Mouse (Mus musculus) megakaryocyte, embryonic 14.5 days (primary cell): ENCODE data around the gene F8. TPM values are rescaled to one million over a fixed set of nuclear protein-coding genes. Genes with fewer than 3 reads are reported as not detected.
"Not testable (repeated sequence)": the region's sequence is repeated elsewhere in the genome, so short reads cannot be mapped to it uniquely, and the experiment has no call there.

ENCODE experiments used
- H3K27me3 ChIP-seq: replicated peaks from 2 replicates; pipeline ENCODE3; 2012; ENCODE audit warnings: inconsistent platforms
- H3K36me3 ChIP-seq: replicated peaks from 2 replicates; pipeline ENCODE3; 2012; ENCODE audit warnings: low read length, inconsistent platforms, mixed read lengths
- H3K4me1 ChIP-seq: 2 replicates; pipeline ENCODE4 v1.6.1; 2012; ENCODE audit warnings: inconsistent platforms
- H3K4me3 ChIP-seq: replicated peaks from 2 replicates; pipeline ENCODE3; 2012; ENCODE audit warnings: moderate library complexity, mild to moderate bottlenecking, inconsistent platforms
- H3K9me3 ChIP-seq: 2 replicates; pipeline ENCODE4 v1.6.1; 2012; ENCODE audit warnings: inconsistent platforms
- FLI1 ChIP-seq: IDR thresholded peaks from 2 replicates; pipeline ENCODE4 v1.6.1; 2012; ENCODE audit warnings: low read length, inconsistent platforms, mixed read lengths
- GATA1 ChIP-seq: IDR thresholded peaks from 3 replicates; pipeline ENCODE4 v1.6.1; 2012; ENCODE audit warnings: mixed read lengths, low read length, inconsistent platforms, borderline replicate concordance
- polyA plus RNA-seq: library from polyadenylated mRNA; stranded (reverse); fragments of >175 nt; gene quantifications from 2 replicates; pipeline ENCODE4 v1.2.3, GENCODE M21; 2012; ENCODE audit warnings: low replicate concordance; ENCODE audit not compliant: insufficient read depth

F8 gene
- polyA plus RNA-seq, 1 experiment, result not detected

GRCm38 (mm10) chrX:75372666-75373425, 9.6 kb downstream of the F8 start:
- TF ChIP-seq GATA1 (no peak), FLI1 (no peak)
- H3K4me3 ChIP-seq, result no peak overlapping the region
- H3K9me3 ChIP-seq, result no peaks in the 10 kb centered on the region
- H3K4me1 ChIP-seq, result peaks cover 5% of the 10 kb centered on the region; the same call in 1 of the 2 replicates
- H3K27me3 ChIP-seq, result peaks cover 2% of the 10 kb centered on the region
- no peaks in the 10 kb centered on the region for H3K36me3 ChIP-seq

- Histone ChIP-seq H3K4me1 (no peaks in the 10 kb centered on the region; the same call in 1 of the 2 replicates), H3K27me3 (peaks cover 2% of the 10 kb centered on the region), H3K36me3 (no peaks in the 10 kb centered on the region), H3K4me3 (no peak overlapping the region), H3K9me3 (no peaks in the 10 kb centered on the region)
- TF ChIP-seq FLI1 (no peak), GATA1 (no peak)
Measured at GRCm38 (mm10) chrX:75370197-75370596, 12.2 kb downstream of the F8 start.

- TF ChIP-seq GATA1 (no peak), FLI1 (no peak)
- no peaks in the 10 kb centered on the region for H3K36me3 ChIP-seq
Measured at GRCm38 (mm10) chrX:75323556-75323955, 58.9 kb downstream of the F8 start.

GRCm38 (mm10) chrX:75271676-75272075, 110.7 kb downstream of the F8 start:
- H3K4me1 ChIP-seq, result no peaks in the 10 kb centered on the region
- TF ChIP-seq FLI1 (no peak), GATA1 (no peak)
- H3K36me3 ChIP-seq, result no peaks in the 10 kb centered on the region
- H3K4me3 ChIP-seq, result no peak overlapping the region
- no peaks in the 10 kb centered on the region for H3K9me3 ChIP-seq
- peaks cover 5% of the 10 kb centered on the region for H3K27me3 ChIP-seq

More at GRCm38 (mm10) chrX:75323556-75323955, 58.9 kb downstream of the F8 start:
- Histone ChIP-seq H3K27me3 (no peaks in the 10 kb centered on the region), H3K4me3 (no peak overlapping the region), H3K4me1 (no peaks in the 10 kb centered on the region), H3K9me3 (no peaks in the 10 kb centered on the region)

- H3K4me3 ChIP-seq, H3K9me3 ChIP-seq, H3K4me1 ChIP-seq, H3K36me3 ChIP-seq: not testable (repeated sequence)
- peaks cover 12% of the 10 kb centered on the region for H3K27me3 ChIP-seq
Measured at GRCm38 (mm10) chrX:75233603-75234376, 148.6 kb downstream of the F8 start.

- Histone ChIP-seq H3K27me3 (peaks cover 12% of the 10 kb centered on the region), H3K9me3 (no peaks in the 10 kb centered on the region), H3K36me3 (no peaks in the 10 kb centered on the region), H3K4me1 (no peaks in the 10 kb centered on the region), H3K4me3 (no peak overlapping the region)
- TF ChIP-seq FLI1, result no peak
- TF ChIP-seq GATA1, result no peak
Measured at GRCm38 (mm10) chrX:75231456-75231855, 151.0 kb downstream of the F8 start.

- Histone ChIP-seq H3K9me3 (no peaks in the 10 kb centered on the region), H3K4me1 (0 out of 2 replicates have a peak, but pooled peaks cover 3% of the 10 kb centered on the region), H3K4me3 (no peak within 1 kb of the TSS), H3K36me3 (no peaks in the 10 kb centered on the region), H3K27me3 (peaks cover 3% of the 10 kb centered on the region)
- TF ChIP-seq GATA1, result no peak
- TF ChIP-seq FLI1, result no peak
Measured at GRCm38 (mm10) chrX:75163670-75164069, 218.7 kb downstream of the F8 start, which contains the start of gene Smim9. Gene Smim9, minus strand, starts transcription at chrX:75163770.

GRCm38 (mm10) chrX:75155576-75156243, 226.7 kb downstream of the F8 start:
- no peak for TF ChIP-seq FLI1
- no peak for TF ChIP-seq GATA1
- peak overlapping the region; percentile 84 for H3K4me3 ChIP-seq

GRCm38 (mm10) chrX:75152249-75152648, 230.2 kb downstream of the F8 start:
- Histone ChIP-seq H3K4me3 (no peak overlapping the region), H3K36me3 (no peaks in the 10 kb centered on the region), H3K4me1 (no peaks in the 10 kb centered on the region), H3K27me3 (peaks cover 3% of the 10 kb centered on the region), H3K9me3 (no peaks in the 10 kb centered on the region)
- TF ChIP-seq GATA1 (no peak), FLI1 (no peak)

More at GRCm38 (mm10) chrX:75155576-75156243, 226.7 kb downstream of the F8 start:
- peaks cover 1% of the 10 kb centered on the region for H3K27me3 ChIP-seq
- no peaks in the 10 kb centered on the region for H3K9me3 ChIP-seq
- no peaks in the 10 kb centered on the region for H3K36me3 ChIP-seq
- H3K4me1 ChIP-seq, result no peaks in the 10 kb centered on the region

GRCm38 (mm10) chrX:75150304-75150703, 232.1 kb downstream of the F8 start:
- Histone ChIP-seq H3K9me3 (no peaks in the 10 kb centered on the region), H3K27me3 (peaks cover 3% of the 10 kb centered on the region), H3K4me3 (no peak overlapping the region), H3K4me1 (no peaks in the 10 kb centered on the region), H3K36me3 (no peaks in the 10 kb centered on the region)
- TF ChIP-seq GATA1 (no peak), FLI1 (no peak)
